Mouse (Mus musculus): ENCODE results near the gene Clrn1. TPM values are rescaled to one million over a fixed set of nuclear protein-coding genes. Genes with fewer than 3 reads are reported as not detected.

The Clrn1 gene
- total RNA-seq, 1 experiment from 2014 or later = 0.12 TPM

DNA sequence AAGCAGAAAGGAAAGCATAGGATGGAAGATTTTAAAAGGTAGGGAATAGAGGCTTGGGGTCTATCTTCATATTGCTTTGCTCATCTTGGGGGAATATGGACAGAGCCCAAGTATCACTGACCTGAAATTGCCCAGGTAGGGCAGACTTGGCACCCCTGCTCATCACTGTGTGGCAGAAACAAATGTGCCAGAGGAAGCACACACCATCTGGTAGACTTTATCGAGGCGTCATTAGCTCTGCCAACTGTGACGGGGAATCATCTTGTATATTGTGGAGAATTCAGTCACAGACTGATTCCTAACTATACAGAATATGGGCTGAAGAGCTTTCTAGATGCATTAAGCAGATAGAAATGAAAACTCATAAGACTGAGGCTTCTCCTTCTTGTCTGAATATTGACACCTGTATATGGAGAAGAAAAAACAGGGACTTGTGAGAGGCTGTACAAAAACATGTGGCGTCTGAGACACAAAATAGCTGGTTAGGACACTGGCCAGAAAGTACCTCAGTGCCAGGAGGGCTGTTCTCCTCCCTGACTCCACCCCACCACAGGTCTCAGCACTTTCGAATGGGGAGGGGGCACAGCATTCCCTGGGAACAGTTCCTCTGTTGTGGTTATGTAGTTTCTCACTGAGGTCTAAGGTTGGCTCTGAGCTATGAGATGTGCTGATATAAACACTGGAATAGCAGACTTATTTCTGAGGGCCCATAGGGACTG, 51.5 kb downstream of the Clrn1 start:
- no peak for ATAC-seq (ENCODE audit: extremely low read depth, insufficient number of reproducible peaks, low FRiP score, poor library complexity, severe bottlenecking)

DNA sequence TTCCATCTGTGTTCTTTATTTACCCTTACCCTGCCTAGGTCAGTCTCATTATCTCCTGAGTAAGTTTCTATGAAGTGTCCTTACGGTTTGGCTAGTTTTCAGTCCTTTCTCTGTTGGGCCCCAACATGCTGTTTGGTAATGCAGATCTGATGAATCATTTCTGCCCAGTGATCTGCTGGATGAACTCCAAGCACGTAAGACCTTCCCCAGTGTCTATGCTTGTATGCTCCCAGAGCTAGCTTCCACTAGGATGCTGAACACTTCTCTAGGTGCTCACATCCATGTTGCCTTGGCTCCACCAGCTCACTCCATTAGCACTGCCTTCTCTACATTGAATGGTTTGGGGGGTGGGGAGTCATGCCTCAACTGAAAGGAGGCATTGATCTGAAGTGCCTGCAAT, 52.3 kb downstream of the Clrn1 start:
- no peak for ATAC-seq (ENCODE audit: extremely low read depth, insufficient number of reproducible peaks, low FRiP score, poor library complexity, severe bottlenecking)

DNA sequence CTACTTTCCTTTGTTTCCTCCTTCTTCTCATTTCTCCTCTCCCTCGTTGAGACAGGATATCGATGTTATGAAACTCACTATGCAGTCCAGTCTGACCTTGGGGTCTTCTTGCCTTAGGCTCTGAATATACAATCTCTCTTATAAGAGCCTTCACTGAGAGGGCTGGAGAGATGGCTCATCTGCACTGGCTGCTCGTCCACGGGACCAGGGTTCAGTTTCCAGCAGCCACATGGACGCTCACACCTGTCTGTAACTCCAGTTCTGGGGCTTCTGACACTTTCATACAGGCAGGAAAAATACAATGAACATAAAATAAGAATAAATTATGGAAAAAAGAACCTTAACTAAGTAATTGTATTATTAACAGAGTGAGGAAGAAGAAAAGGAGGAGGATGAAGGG, 53.6 kb downstream of the Clrn1 start:
- no peak for ATAC-seq (ENCODE audit: extremely low read depth, insufficient number of reproducible peaks, low FRiP score, poor library complexity, severe bottlenecking)

DNA sequence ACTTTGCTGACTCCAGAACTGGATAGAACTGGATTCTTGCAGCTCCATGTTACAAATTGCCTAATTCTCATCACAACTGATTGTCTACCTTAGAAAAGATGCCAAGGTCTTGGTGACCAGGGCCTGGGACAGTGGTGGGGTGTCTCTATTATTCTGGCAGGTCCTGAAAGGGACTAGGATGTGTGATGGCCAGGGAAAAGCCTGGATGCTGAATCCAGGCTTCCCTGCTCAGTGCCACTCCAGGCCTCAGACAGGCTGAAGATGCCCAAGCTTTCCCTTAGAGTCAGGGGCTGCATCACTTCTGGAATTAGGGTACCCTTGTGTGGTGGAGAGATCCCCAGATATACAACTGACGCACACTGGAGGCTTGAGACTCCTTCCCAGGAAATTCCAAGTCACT, 55.2 kb downstream of the Clrn1 start:
- ATAC-seq (ENCODE audit: extremely low read depth, insufficient number of reproducible peaks, low FRiP score, poor library complexity, severe bottlenecking) = no peak

DNA sequence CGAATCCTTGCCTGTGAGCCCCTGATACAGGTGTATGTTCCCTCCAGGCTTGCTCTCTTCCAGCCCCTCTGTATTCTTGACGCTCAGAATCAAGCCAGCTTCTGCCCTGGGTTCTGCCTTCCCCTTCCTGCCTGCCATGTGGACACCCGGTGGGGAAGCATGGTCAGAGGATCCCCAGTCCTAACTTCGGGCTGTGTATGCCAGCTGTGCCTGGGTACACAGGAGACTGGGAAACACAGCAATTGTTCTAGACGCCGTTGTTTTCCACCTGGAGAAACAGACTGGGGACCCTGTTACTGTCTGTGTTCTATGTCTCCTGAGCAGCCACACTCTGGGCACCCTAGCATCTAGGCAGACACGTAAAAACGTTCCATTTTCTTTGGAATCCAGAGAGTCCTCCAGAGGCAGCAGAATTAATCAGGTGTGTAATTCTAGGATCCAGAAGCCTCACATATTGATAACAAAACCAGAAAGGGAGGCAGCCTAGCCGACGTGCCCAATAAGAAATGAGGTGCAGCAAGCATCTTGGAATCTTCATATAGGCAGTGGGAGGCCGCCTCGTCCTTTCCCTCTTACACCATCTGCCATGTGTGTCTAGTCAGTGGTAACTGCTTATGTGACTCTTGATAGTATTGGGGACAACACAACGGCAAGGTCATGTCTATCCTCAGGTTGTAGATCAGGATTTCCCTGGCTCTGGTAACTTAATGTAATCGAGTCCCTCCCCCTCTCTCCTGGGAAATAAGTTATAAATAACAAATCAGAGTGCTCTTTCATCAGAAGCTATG, 56.6 kb downstream of the Clrn1 start:
- ATAC-seq (ENCODE audit: extremely low read depth, insufficient number of reproducible peaks, low FRiP score, poor library complexity, severe bottlenecking) = no peak

DNA sequence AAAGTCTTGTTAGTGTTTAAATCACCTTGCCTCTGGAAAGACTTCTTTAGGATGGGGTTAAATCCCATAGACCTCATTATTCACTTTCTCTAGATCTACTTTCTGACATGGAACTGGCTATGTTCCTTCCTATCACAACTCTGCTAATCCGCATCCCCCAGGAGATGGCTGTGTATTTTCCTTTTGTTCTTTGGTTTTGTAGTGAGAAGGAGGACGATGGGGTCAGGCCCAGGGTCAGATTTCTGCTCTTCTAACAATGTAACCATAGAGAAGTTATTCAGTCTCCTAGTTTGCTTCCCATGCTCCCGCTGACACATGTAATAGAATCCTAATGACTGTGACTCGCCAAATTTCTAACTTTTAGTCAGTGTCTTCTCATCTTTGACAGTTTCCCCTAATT, 58.9 kb downstream of the Clrn1 start:
- no peak for ATAC-seq (ENCODE audit: extremely low read depth, insufficient number of reproducible peaks, low FRiP score, poor library complexity, severe bottlenecking)

DNA sequence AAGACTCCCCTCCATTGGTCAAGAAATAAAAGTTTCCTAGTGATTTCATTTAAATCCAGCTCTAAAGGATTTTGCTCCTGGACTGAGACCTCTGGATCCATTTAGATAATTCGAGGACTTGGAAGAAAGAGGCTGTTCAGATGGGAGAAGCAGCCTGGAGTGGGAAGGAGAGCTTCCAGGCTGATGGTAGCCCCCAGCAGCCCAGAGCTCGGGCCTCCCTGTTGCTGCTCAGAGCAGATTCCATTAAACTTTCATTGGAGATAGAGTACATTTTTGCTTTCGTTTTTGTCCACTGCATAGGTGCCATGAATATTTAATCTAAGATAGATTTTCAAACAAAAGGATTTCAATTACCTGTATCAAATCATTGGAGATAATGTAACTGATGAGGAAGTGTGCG, 62.9 kb downstream of the Clrn1 start, which contains the start of gene Mindy4b-ps:
Gene Mindy4b-ps (minus strand): TSS at position 101 of the 400 bp plus-strand sequence.
- ATAC-seq (ENCODE audit: extremely low read depth, insufficient number of reproducible peaks, low FRiP score, poor library complexity, severe bottlenecking) = no peak

DNA sequence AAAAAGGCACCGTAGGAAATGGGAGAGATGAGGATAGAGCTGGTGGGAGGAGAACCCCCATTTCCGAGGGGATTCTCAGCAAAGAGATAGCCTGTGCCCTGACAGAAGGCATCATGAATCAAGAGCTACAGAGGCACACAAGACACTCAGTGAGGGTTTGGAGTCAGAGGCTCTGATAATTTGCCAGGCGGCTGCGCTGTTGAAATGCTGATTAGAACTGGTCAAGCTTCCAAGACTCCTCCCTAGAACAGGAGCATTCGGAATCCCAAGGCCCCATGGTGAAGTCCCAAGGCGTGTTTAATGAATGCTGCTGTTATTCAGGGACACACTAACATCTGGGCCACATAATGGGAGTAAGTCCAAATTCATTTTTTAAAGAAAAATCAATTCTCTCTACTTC, 67.8 kb downstream of the Clrn1 start:
- no peak for ATAC-seq (ENCODE audit: extremely low read depth, insufficient number of reproducible peaks, low FRiP score, poor library complexity, severe bottlenecking)

DNA sequence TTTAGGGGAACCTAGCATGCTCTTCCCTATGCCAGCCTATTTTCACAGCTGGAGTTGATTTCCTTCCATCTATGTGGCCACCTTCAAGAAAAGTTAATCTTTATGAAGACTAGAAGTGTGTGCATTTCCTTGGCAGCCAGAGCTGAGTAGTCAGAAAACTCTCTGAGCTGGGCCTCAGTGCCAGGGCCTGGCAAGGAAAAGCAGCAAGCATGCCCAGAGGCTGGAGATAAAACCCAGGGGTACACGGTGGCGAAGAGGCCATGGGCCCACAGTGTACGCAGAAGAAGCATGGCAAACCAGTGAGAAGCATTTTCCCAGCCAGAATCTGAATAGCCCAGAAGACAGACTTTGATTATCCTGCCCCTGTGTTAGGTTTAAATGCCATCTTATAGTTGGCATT, 70.9 kb downstream of the Clrn1 start:
- no peak for ATAC-seq (ENCODE audit: extremely low read depth, insufficient number of reproducible peaks, low FRiP score, poor library complexity, severe bottlenecking)

DNA sequence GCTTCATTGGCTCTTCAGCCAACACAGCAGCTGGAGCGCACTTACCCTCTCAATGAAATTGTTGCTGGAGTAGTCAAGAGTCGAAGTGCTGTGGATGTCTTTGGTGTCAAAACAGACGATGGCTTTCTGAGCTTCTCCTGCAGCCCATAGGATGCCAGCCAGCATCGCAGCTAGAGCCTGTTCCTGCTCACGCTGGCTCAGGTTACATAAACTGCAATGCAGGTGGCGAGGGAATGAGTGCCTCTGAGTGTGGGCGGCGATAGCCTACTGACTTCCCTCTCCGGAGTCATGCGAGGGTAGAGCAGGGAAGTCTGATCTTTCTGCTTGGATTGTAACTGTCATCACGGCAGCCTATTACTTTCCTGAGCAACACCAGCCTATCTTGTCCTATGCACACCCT, 74.8 kb downstream of the Clrn1 start:
- no peak for ATAC-seq (ENCODE audit: extremely low read depth, insufficient number of reproducible peaks, low FRiP score, poor library complexity, severe bottlenecking)

DNA sequence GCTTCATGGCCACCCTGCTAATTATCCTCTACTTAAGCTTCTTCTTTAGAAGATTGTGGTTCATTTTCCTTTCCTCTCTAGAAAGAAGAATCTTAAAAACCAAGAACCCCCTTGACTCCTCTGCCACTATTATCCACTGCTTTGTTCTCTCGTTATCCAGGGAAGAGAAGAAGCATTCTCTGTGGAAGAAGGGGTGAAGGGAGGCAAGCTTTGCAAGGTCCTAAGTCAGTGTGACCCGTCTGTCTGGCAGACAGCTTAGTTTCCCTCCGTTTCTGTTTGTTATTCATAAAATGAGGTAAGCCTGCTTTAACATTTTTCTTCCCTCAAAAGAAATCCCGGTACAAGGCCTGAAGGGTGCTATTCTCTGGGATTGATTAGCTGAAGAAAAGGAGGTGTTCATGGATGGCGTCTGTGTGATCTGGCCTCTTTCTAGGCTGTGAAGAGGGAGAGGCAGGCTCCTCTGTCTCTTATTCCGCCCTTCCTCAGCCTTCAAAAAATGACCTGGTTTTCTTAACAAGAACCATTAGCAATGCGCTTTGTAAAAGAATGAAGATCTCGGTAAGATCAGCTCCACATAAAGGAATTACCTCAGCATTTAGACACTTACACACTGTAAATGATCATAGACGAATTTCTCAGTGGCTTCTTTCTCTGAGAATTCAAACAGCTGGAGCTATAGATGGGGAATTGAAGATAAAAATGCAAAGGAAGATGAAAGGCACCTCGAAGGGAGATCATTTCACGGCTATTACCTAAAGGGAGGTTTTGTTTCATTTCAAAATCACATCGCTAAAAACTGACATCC, 75.8 kb downstream of the Clrn1 start:
- no peak for ATAC-seq (ENCODE audit: extremely low read depth, insufficient number of reproducible peaks, low FRiP score, poor library complexity, severe bottlenecking)

DNA sequence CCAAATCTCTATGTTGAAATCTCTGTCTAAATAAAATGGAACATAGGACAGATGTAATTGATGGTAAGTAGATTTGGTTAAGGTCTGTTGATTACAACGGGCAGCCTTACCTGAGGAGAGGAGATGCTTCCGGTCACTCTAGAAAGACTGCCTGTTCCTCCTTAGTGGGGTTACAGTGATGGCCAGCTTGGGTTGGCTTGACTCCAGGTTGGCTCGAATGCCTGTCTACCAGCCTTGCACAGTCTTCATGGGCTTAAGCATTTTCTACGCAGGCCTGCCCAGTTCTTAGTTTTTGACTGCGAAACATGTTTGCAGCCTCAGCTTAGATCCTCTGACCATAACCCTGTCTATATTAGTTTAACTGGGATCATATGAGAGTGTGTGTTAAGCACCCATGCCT, 76.5 kb downstream of the Clrn1 start:
- ATAC-seq (ENCODE audit: extremely low read depth, insufficient number of reproducible peaks, low FRiP score, poor library complexity, severe bottlenecking) = no peak

DNA sequence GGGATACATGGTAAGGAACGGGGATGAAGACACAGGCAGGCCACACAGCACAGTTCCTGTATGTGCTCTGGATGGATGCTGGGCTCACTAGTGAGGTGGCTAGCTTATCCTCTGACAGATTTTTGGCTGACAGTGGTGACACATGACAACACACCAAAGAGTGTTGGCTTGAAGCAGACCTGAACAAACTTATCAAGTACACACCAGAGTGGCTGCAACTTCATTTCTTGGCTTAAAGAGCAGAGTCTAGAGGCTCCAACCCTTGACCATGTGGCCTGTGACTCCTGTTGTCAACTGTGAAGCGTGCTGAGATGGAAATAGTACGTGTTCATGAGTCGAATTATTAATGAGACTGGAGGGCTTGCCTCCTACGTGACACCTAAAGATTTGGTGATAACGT, 80.4 kb downstream of the Clrn1 start:
- no peak for ATAC-seq (ENCODE audit: extremely low read depth, insufficient number of reproducible peaks, low FRiP score, poor library complexity, severe bottlenecking)

DNA sequence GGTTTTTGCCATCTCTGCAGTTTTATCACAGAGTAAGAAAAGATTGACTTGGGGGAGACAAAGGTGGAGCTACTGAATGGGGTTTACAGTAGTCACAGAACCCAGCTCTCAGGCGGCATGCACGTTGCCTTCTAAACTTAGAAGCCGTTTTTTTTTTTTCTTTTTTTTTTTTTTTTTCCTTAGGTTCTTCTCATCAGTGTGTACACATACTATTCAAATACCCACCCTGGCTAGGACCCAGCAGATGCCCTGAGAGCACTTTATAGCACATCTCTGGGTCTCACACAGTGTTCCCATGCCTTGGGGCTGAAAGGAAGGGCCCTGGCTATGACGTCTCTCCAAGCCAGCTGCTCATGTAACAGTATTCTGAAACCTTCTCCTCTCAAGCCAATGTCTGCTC, 86.5 kb downstream of the Clrn1 start:
- no peak for ATAC-seq (ENCODE audit: extremely low read depth, insufficient number of reproducible peaks, low FRiP score, poor library complexity, severe bottlenecking)

DNA sequence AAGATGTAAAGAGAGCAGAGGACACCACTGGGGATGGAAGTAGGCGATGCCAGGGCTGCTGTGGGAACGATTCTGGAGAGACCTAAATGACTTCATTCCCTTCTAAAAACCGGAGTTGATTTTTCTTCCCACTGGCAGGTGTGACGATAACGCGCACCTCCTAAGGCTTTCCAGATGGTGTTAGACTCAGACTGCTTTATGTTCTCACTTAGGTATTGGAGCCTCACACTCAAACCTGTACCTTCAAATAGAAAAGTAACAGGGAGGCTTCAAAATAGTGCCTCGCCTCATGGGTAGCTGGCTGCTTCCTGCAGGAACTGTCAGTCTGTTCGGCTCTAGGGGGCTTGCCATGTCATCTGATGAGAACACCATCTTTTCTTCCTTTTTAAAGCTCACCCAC, 86.9 kb downstream of the Clrn1 start:
- ATAC-seq (ENCODE audit: extremely low read depth, insufficient number of reproducible peaks, low FRiP score, poor library complexity, severe bottlenecking) = no peak

Other genes starting within 250 kb of the Clrn1 start
- not detected in 2 replicates for gene Erich6, start 248.1 kb downstream of the Clrn1 start, total RNA-seq (2017)
- gene Siah2, start 192.9 kb downstream of the Clrn1 start, total RNA-seq (2017) = 12.7 and 14.7 TPM in 2 replicates
- not detected in 2 replicates for gene Mindy4b-ps, start 63.0 kb downstream of the Clrn1 start, total RNA-seq (2017)
- 3.9 and 4.5 TPM in 2 replicates for gene Med12l, start 120.5 kb upstream of the Clrn1 start, total RNA-seq (2017)
- 50.7 and 55.6 TPM in 2 replicates for gene Gpr171, start 216.5 kb upstream of the Clrn1 start, total RNA-seq (2017)